Mouse (Mus musculus) neural tube, embryonic 14.5 days (tissue): ENCODE results near the gene Lmnb2. TPM values are rescaled to one million over a fixed set of nuclear protein-coding genes. Genes with fewer than 3 reads are reported as not detected.

Experiments used
- ATAC-seq: fragments of 200-750 bp; cut with Nextera tagmentation; 2 replicates; pipeline ENCODE4 v1.8.0; 2017; ENCODE audit warnings: low read depth, mild to moderate bottlenecking, moderate TSS enrichment, moderate library complexity
- H3K27ac ChIP-seq: fragments of 300-500 bp; sonication (generic); 2 replicates; pipeline ENCODE4 v1.5.1; 2014; ENCODE audit warnings: low read depth, mild to moderate bottlenecking, control low read depth, low read length, moderate library complexity, mixed read lengths
- H3K27me3 ChIP-seq: fragments of 300-500 bp; sonication (generic); 2 replicates; pipeline ENCODE4 v1.6.1; 2014; ENCODE audit warnings: low read length; ENCODE audit not compliant: control insufficient read depth, insufficient read depth
- H3K36me3 ChIP-seq: fragments of 300-500 bp; sonication (generic); 2 replicates; pipeline ENCODE4 v1.6.1; 2014; ENCODE audit warnings: low read length, mixed read lengths; ENCODE audit not compliant: control insufficient read depth, insufficient read depth
- H3K4me1 ChIP-seq: fragments of 300-500 bp; sonication (generic); 2 replicates; pipeline ENCODE4 v1.6.1; 2014; ENCODE audit warnings: low read length; ENCODE audit not compliant: control insufficient read depth, insufficient read depth
- H3K4me2 ChIP-seq: fragments of 300-500 bp; sonication (generic); 2 replicates; pipeline ENCODE4 v1.6.1; 2014; ENCODE audit warnings: mild to moderate bottlenecking, low read depth, low read length, control low read depth
- H3K4me3 ChIP-seq: fragments of 300-500 bp; sonication (generic); 2 replicates; pipeline ENCODE4 v1.5.1; 2014; ENCODE audit warnings: low read depth, low read length, control low read depth, mixed read lengths
- H3K9ac ChIP-seq: fragments of 300-500 bp; sonication (generic); replicated peaks from 2 replicates; pipeline ENCODE4 v1.6.1; 2014; ENCODE audit warnings: low read depth, mild to moderate bottlenecking, control low read depth, low read length, mixed read lengths
- H3K9me3 ChIP-seq: fragments of 300-500 bp; sonication (generic); 2 replicates; pipeline ENCODE4 v1.6.1; 2016; ENCODE audit warnings: low read length; ENCODE audit not compliant: control insufficient read depth
- WGBS: fragments of 180-500 bp; shearing (Covaris S2); extraction: QIAGEN DNeasy Blood & Tissue Kit; methylation state at CpG from one replicate; pipeline ENCODE4 v1.1.7; 2014; 5-methylcytosine and 5-hydroxymethylcytosine counted together
- polyA plus RNA-seq: library from polyadenylated mRNA; unstranded; fragments of >200 nt; fragmentation: Nextera tagmentation; extraction: Ambion mirVana; gene quantifications from 2 replicates; pipeline ENCODE4 v1.2.1, GENCODE M21; 2014

Lmnb2 gene
- polyA plus RNA-seq, 1 experiment from 2014 or later, result 10.8 TPM

DNA sequence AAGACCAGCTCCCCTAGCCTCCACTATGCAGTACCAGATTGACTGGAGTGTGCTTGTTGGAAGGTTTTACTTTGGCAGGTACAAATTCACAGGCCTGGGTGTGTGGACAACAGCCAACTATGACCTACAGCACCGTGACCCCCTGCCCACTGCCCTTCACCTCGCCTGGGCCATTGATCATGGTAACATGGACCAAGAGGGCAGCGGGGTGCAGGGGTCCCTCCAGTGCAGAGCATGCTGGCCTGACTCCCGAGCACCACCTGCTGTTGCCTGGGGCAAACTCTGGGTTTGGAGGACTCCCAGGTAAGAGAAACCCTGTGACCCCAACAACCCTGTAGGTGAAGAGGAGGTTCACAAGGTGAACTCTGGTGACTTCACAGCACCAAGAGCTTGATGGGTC, 39.7 kb upstream of the Lmnb2 start:
- Histone ChIP-seq H3K9me3 (no peaks in the 10 kb centered on the region), H3K27me3 (no peaks in the 10 kb centered on the region), H3K36me3 (no peaks in the 10 kb centered on the region), H3K4me2 (no peak overlapping the region), H3K9ac (no peak overlapping the region), H3K4me1 (no peaks in the 10 kb centered on the region), H3K27ac (no peak overlapping the region), H3K4me3 (no peak overlapping the region)
- 71% methylated on average over 4 of the region's 4 CpGs for WGBS
- no peak for ATAC-seq

DNA sequence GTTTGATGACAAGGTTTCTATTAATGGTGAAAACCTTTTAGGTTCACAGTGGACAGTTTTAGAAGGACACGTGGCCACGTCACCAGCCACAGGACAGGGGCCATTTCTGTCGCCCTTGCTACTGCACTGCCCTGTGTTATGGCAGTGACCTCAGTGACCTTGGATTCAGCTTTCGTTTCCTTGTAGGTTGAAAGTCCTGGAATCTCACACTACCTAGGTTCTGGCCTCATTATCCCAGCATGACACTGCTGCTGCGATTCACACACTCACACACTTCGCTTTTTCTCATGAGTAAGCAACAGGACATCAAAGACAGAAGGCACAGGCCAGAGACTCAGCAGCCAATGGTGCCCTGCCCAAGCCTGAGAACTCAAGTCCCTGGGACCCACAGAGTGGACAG, 38.9 kb upstream of the Lmnb2 start:
- H3K9ac ChIP-seq, result no peak overlapping the region
- no peak for ATAC-seq
- no peak overlapping the region for H3K27ac ChIP-seq
- H3K36me3 ChIP-seq, result no peaks in the 10 kb centered on the region
- no peak overlapping the region for H3K4me2 ChIP-seq
- no peaks in the 10 kb centered on the region for H3K27me3 ChIP-seq
- H3K9me3 ChIP-seq, result no peaks in the 10 kb centered on the region
- 79% methylated on average over 6 of the region's 6 CpGs for WGBS
- H3K4me3 ChIP-seq, result no peak overlapping the region
- no peaks in the 10 kb centered on the region for H3K4me1 ChIP-seq

DNA sequence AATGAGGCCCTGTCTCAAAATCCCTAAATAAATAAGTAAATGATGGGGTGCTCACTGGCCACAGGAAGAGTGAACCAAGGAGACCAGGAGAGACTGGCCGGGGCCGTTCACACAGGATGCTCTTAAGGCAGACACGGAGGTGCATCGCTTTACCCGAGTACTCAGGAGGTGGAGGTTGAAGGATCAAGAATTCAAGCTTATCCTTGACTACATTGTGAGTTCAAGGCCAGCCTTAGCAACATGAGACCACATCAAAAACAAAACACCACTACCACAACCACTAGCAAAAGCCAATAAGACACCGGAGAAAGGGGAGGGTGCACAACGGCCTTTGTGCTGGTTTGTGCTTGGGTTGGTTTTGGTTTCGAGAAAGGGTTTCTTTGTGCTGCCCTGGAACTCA, 38.3 kb upstream of the Lmnb2 start:
- no peak overlapping the region for H3K9ac ChIP-seq
- no peaks in the 10 kb centered on the region for H3K27me3 ChIP-seq
- ATAC-seq, result no peak
- no peaks in the 10 kb centered on the region for H3K4me1 ChIP-seq
- H3K4me3 ChIP-seq, result no peak overlapping the region
- no peak overlapping the region for H3K4me2 ChIP-seq
- no peaks in the 10 kb centered on the region for H3K36me3 ChIP-seq
- no peaks in the 10 kb centered on the region for H3K9me3 ChIP-seq
- no peak overlapping the region for H3K27ac ChIP-seq
- WGBS, result 94% methylated on average over 8 of the region's 8 CpGs

DNA sequence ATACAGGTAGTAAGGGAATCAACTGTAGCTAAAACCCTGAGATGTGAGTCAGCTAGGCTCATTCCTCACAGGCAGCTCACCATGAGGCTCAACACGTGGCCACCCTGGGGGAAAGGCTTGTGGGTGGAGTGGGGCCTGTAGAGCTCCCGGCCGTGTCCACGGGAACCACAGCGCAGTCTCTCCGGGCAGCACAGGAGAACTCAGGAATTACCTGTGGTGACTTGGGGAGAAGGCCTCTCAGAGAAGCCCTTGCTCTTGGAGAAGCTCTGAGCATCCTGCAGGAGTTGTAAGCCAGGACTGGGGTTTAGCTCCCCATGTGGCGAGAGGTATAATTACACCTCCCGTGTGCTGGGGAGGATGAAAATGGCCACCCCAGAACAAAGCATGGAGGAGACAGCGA, 37.5 kb upstream of the Lmnb2 start:
- 23% methylated on average over 9 of the region's 9 CpGs for WGBS
- H3K4me3 ChIP-seq, result no peak overlapping the region
- ATAC-seq, result no peak
- no peaks in the 10 kb centered on the region for H3K36me3 ChIP-seq
- no peaks in the 10 kb centered on the region for H3K27me3 ChIP-seq
- no peaks in the 10 kb centered on the region for H3K4me1 ChIP-seq
- no peak overlapping the region for H3K4me2 ChIP-seq
- H3K9ac ChIP-seq, result no peak overlapping the region
- H3K9me3 ChIP-seq, result no peaks in the 10 kb centered on the region
- H3K27ac ChIP-seq, result no peak overlapping the region

GRCm38 (mm10) chr10:80954843-80955242, 36.8 kb upstream of the Lmnb2 start:
- no peak overlapping the region for H3K27ac ChIP-seq

GRCm38 (mm10) chr10:80954415-80954814, 36.4 kb upstream of the Lmnb2 start:
- H3K9me3 ChIP-seq, result no peaks in the 10 kb centered on the region
- ATAC-seq, result no peak
- no peaks in the 10 kb centered on the region for H3K27me3 ChIP-seq
- H3K4me2 ChIP-seq, result no peak overlapping the region
- WGBS, result 82% methylated on average over 13 of the region's 13 CpGs
- H3K4me1 ChIP-seq, result no peaks in the 10 kb centered on the region
- H3K4me3 ChIP-seq, result no peak overlapping the region
- H3K9ac ChIP-seq, result no peak overlapping the region
- H3K27ac ChIP-seq, result no peak overlapping the region
- H3K36me3 ChIP-seq, result no peaks in the 10 kb centered on the region

More at GRCm38 (mm10) chr10:80954843-80955242, 36.8 kb upstream of the Lmnb2 start:
- H3K4me2 ChIP-seq, result no peak overlapping the region
- 80% methylated on average over 6 of the region's 6 CpGs for WGBS
- H3K9ac ChIP-seq, result no peak overlapping the region
- H3K4me3 ChIP-seq, result no peak overlapping the region
- ATAC-seq, result no peak
- H3K36me3 ChIP-seq, result no peaks in the 10 kb centered on the region
- no peaks in the 10 kb centered on the region for H3K4me1 ChIP-seq
- H3K27me3 ChIP-seq, result no peaks in the 10 kb centered on the region
- H3K9me3 ChIP-seq, result no peaks in the 10 kb centered on the region

- Histone ChIP-seq H3K4me3 (no peak overlapping the region), H3K9ac (no peak overlapping the region), H3K4me1 (no peaks in the 10 kb centered on the region), H3K27ac (no peak overlapping the region), H3K9me3 (no peaks in the 10 kb centered on the region), H3K27me3 (no peaks in the 10 kb centered on the region), H3K36me3 (no peaks in the 10 kb centered on the region), H3K4me2 (no peak overlapping the region)
- 75% methylated on average over 13 of the region's 15 CpGs for WGBS
- no peak for ATAC-seq
These were observed 34.4 kb upstream of the Lmnb2 start for GRCm38 (mm10) chr10:80952449-80952848.

- Histone ChIP-seq H3K4me1 (no peaks in the 10 kb centered on the region), H3K4me2 (no peak overlapping the region), H3K9me3 (no peaks in the 10 kb centered on the region), H3K9ac (no peak overlapping the region), H3K27me3 (no peaks in the 10 kb centered on the region), H3K36me3 (no peaks in the 10 kb centered on the region), H3K27ac (no peak overlapping the region), H3K4me3 (no peak overlapping the region)
- WGBS, result 81% methylated on average over 10 of the region's 10 CpGs
- no peak for ATAC-seq
These were observed 33.8 kb upstream of the Lmnb2 start for GRCm38 (mm10) chr10:80951761-80952390.

DNA sequence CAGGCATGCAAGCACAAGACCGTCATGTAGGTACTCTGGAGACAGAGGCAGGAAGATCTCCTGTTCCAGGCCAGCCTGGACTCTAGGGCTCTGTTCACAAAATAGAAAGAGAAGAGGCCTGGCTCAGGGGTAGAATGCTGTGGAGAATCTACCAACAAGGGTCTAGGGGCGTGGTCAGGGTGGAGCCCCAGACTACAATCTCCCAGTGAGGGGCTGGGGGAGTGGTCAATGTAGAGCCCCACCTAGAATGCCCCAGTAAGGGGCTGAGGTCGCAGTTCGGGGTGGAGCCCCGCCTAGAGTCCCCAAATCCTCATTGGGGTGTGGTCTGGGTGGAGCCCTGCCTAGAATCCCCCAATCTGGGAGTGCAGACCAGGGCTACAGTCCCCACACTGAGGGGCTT, 32.3 kb upstream of the Lmnb2 start:
- Histone ChIP-seq H3K4me2 (no peak overlapping the region), H3K9ac (no peak overlapping the region), H3K27me3 (no peaks in the 10 kb centered on the region), H3K27ac (no peak overlapping the region), H3K36me3 (no peaks in the 10 kb centered on the region), H3K4me1 (no peaks in the 10 kb centered on the region), H3K9me3 (no peaks in the 10 kb centered on the region), H3K4me3 (no peak overlapping the region)
- WGBS, result 37% methylated on average over 5 of the region's 5 CpGs
- no peak for ATAC-seq
